Mouse (Mus musculus) brain, embryonic 14.5 days (tissue): ENCODE results near the gene Ptbp1.

ENCODE experiments used
- CTCF ChIP-seq: fragments of 200-500 bp; IDR thresholded peaks from 2 replicates; pipeline ENCODE4 v1.5.1; 2012; ENCODE audit warnings: inconsistent platforms, mild to moderate bottlenecking, moderate library complexity, borderline replicate concordance; ENCODE audit not compliant: insufficient read depth, insufficient read length; ENCODE audit errors: extremely low read depth
- POLR2A ChIP-seq: fragments of 200-500 bp; IDR thresholded peaks from 2 replicates; pipeline ENCODE4 v1.6.1; 2012; ENCODE audit warnings: mild to moderate bottlenecking, inconsistent platforms, borderline replicate concordance; ENCODE audit not compliant: poor library complexity, insufficient read depth, insufficient read length, severe bottlenecking; ENCODE audit errors: extremely low read depth

GRCm38 (mm10) chr10:79853860-79854795 lies at the start of gene Ptbp1:
- peak; percentile 67; the same call in 1 of the 2 replicates for TF ChIP-seq POLR2A
- TF ChIP-seq CTCF: no peak
